Mouse (Mus musculus): Measurements from ENCODE around the gene Wdr35.
A peak's percentile ranks its signal among the peaks of the same experiment; 100 is the strongest.

Gene Wdr35

GRCm38 (mm10) chr12:9052075-9052829 lies 78.6 kb downstream of the Wdr35 start:
- peak; percentile 52 to 77 for DNase-seq (ENCODE audit: low spot score in 2 of 2)

- no peak for DNase-seq (ENCODE audit: low spot score in 2 of 2)
Measured at GRCm38 (mm10) chr12:9053345-9053744, 79.7 kb downstream of the Wdr35 start.

GRCm38 (mm10) chr12:9054012-9054411 lies 80.3 kb downstream of the Wdr35 start:
- no peak for DNase-seq (ENCODE audit: low spot score in 2 of 2)

- no peak for DNase-seq (ENCODE audit: low spot score in 2 of 2)
Measured at GRCm38 (mm10) chr12:9055269-9055668, 81.6 kb downstream of the Wdr35 start.

- DNase-seq (ENCODE audit: low spot score in 2 of 2) = no peak
Measured at GRCm38 (mm10) chr12:9059502-9059901, 85.8 kb downstream of the Wdr35 start.

GRCm38 (mm10) chr12:9059965-9060364 lies 86.3 kb downstream of the Wdr35 start:
- no peak for DNase-seq (ENCODE audit: low spot score in 2 of 2)

- no peak for DNase-seq (ENCODE audit: low spot score in 2 of 2)
Measured at GRCm38 (mm10) chr12:9063611-9064010, 89.9 kb downstream of the Wdr35 start.

- DNase-seq (ENCODE audit: low spot score in 2 of 2) = no peak
Measured at GRCm38 (mm10) chr12:9071058-9071457, 97.4 kb downstream of the Wdr35 start.

GRCm38 (mm10) chr12:9071493-9071892 lies 97.8 kb downstream of the Wdr35 start:
- DNase-seq (ENCODE audit: low spot score in 2 of 2) = no peak

GRCm38 (mm10) chr12:9077554-9078125 lies 103.9 kb downstream of the Wdr35 start:
- DNase-seq (ENCODE audit: low spot score in 2 of 2) = no peak
